Mouse (Mus musculus) small intestine, adult 2 months (tissue): Measurements from ENCODE around the gene Srl.

Source experiments
- CTCF ChIP-seq: fragments of 200-500 bp; IDR thresholded peaks from 2 replicates; pipeline ENCODE4 v1.5.1; 2012; ENCODE audit warnings: low read depth, mild to moderate bottlenecking, control low read depth, inconsistent platforms, low read length, moderate library complexity, mixed read lengths; ENCODE audit not compliant: insufficient replicate concordance, insufficient read length; ENCODE audit errors: extremely low read depth
- POLR2A ChIP-seq: fragments of 200-500 bp; IDR thresholded peaks from 2 replicates; pipeline ENCODE4 v1.6.1; 2012; ENCODE audit warnings: low read depth, mild to moderate bottlenecking, control low read depth, inconsistent platforms, low read length, moderate library complexity

DNA sequence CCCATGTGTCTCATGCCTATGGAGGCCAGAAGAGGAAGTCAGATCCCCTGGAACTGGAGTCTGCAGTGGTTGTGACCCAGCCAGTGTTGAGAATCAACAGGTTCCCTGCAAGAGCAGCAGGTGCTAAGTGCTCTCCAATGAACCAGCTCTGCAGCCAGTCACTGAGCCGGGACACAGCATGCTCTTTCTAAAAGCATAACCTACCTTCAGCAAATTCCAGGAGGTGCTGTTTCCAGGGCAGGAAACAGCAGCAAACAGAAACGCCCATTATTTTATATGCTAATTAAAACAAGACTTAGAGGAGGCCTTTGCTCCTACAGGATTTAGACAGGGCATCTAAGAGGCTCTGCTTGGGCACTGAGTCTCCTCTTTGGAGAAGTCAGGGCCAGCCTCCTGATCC lies 34.4 kb upstream of the Srl start:
- TF ChIP-seq POLR2A: no peak
- TF ChIP-seq CTCF: no peak
